Mouse (Mus musculus) frontal cortex, postnatal 36 days (tissue): ENCODE data around the gene Rassf8.

ENCODE experiments used
- DNase-seq, 2 experiments: peaks; one replicate each; pipeline ENCODE4 v3.0.0; 2022; ENCODE audit warnings: low spot score in 2 of 2

Gene Rassf8

GRCm38 (mm10) chr6:145823103-145823502, 76.6 kb downstream of the Rassf8 start:
- DNase-seq, result no peak

GRCm38 (mm10) chr6:145823588-145824234, 77.2 kb downstream of the Rassf8 start:
- no peak for DNase-seq

- no peak for DNase-seq
These were observed 79.8 kb downstream of the Rassf8 start for GRCm38 (mm10) chr6:145826305-145826704.

GRCm38 (mm10) chr6:145829062-145829835, 82.7 kb downstream of the Rassf8 start:
- no peak for DNase-seq

- peak; percentile 59 to 70 for DNase-seq
These were observed 83.6 kb downstream of the Rassf8 start for GRCm38 (mm10) chr6:145830117-145830516.

- DNase-seq, result no peak
These were observed 84.1 kb downstream of the Rassf8 start for GRCm38 (mm10) chr6:145830617-145831016.

GRCm38 (mm10) chr6:145832927-145833326, 86.4 kb downstream of the Rassf8 start:
- peak in 1 of 2 experiments; percentile 14 for DNase-seq

- no peak for DNase-seq
These were observed 88.8 kb downstream of the Rassf8 start for GRCm38 (mm10) chr6:145835359-145835758.

- DNase-seq, result no peak
These were observed 99.1 kb downstream of the Rassf8 start for GRCm38 (mm10) chr6:145845611-145846010.

- DNase-seq, result no peak
These were observed 99.5 kb downstream of the Rassf8 start for GRCm38 (mm10) chr6:145846076-145846475.

- no peak for DNase-seq
These were observed 100.4 kb downstream of the Rassf8 start for GRCm38 (mm10) chr6:145846948-145847347.

- DNase-seq, result no peak
These were observed 101.1 kb downstream of the Rassf8 start for GRCm38 (mm10) chr6:145847661-145848060.

GRCm38 (mm10) chr6:145850789-145851188, 104.2 kb downstream of the Rassf8 start:
- no peak for DNase-seq

- no peak for DNase-seq
These were observed 105.4 kb downstream of the Rassf8 start for GRCm38 (mm10) chr6:145851956-145852355.

- peak in 1 of 2 experiments; percentile 17 for DNase-seq
These were observed 106.2 kb downstream of the Rassf8 start for GRCm38 (mm10) chr6:145852708-145853107.

- DNase-seq, result no peak
These were observed 107.0 kb downstream of the Rassf8 start for GRCm38 (mm10) chr6:145853356-145854079.

- DNase-seq, result no peak
These were observed 108.2 kb downstream of the Rassf8 start for GRCm38 (mm10) chr6:145854756-145855155.

- peak; percentile 97 to 100 for DNase-seq
These were observed 109.4 kb downstream of the Rassf8 start for GRCm38 (mm10) chr6:145855720-145856551.

GRCm38 (mm10) chr6:145857428-145857827, 110.9 kb downstream of the Rassf8 start:
- no peak for DNase-seq

GRCm38 (mm10) chr6:145858414-145858813, 111.9 kb downstream of the Rassf8 start:
- no peak for DNase-seq

- no peak for DNase-seq
These were observed 113.8 kb downstream of the Rassf8 start for GRCm38 (mm10) chr6:145860350-145860749.
